Mouse (Mus musculus): ENCODE measurements at regions not wholly inside any gene's neighbourhood (a gene's known extent, or its start where the extent isn't known, plus 50 kb on each side); places are given as distances from the start of the nearest gene placed in this dataset.

- no peak for DNase-seq (ENCODE audit: low spot score in 2 of 2)
Measured at GRCm38 (mm10) chr6:51701253-51702020, 177.7 kb downstream of the Snx10 start.

DNA sequence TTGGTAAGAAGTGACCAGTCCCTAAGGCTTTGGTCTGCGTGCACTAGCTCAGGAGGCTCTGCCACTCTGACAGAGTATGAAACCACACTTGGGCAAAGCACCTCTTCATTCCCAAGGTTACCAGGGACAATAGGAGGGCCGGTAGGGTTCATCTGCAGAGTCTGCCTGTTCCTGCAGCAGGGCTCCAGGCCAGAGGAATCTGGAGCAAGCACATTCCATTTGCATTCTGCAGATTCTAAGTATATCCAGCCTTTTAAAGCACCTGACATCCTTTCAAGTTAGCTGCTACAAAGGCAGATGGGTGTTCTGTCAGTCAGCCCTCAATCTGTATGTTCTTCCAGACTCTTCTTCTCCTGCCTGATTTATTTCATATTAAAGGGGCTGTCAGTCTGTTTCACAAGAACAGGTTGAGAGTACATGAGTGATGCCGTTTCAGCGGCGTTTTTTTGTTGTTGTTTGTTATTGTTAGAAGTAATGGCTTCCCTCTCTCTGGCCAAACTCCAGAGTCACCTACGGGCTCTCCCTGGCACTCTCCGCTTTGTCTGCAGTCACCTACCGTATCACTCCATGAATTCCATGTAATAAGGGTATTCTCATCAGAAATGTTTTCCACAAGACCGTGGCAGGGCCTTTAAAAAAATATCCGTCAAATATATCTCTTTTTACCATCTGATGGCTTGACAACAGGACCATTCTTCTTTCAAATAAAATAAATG is 178.9 kb downstream of the Snx10 start:
- no peak for DNase-seq (ENCODE audit: low spot score in 2 of 2)

DNA sequence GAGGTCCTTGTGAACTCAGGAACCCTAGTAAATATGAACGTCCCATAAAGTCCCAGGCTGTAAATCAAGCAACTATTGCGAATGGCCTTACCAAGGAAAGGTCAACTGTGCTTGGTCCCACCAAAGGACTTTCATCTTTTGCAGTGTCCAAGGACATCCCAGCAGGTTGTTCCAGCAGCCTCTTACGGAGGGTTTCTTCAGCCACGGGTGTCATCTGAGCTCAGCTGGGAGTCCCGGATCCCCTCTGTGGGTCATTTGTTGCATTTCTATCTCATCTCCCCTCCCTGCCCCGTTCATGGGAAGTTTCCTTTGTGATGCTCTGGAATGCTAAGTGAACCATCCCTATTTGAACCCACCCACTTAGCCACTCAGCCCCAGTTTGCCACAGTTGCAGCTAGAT is 184.3 kb downstream of the Snx10 start:
- no peak for DNase-seq (ENCODE audit: low spot score in 2 of 2)

- DNase-seq (ENCODE audit: low spot score in 2 of 2) = no peak
Measured at GRCm38 (mm10) chr6:51708668-51709339, 185.1 kb downstream of the Snx10 start.

DNA sequence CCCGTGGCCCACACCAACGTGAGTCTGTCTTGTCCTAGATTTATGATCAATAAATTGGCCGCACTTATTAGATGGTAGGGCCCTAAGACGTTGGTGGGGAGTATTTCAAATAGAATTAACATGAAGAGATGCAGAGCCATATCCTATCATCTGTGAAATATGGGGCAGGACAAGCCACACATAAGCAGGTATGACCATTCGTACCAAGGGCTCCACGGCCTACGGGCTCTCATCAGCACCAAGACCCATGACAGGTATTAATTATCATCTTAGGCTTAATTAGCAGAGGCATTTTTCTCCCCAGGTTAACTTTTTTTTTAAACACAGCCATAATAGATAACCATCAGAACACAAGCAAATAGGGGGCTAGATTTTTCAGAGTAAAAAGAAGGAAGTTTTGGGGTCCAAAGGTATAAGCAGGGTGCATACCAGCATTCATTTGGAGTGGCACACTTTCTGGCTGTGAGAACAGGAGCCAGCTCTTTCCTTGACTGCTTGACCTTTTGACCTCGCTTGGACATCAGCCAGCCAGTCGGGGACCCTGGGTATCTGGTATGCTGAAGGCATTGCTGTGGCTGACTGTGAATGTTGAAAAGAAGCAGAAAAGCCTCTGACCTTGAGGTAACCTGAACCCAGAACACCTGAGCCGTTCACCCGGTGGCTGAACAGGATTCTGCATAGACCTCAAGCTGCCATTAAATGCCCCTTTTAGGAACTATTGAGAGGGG is 185.8 kb downstream of the Snx10 start:
- DNase-seq (ENCODE audit: low spot score in 2 of 2) = no peak

GRCm38 (mm10) chr6:51710153-51710552 is 186.5 kb downstream of the Snx10 start:
- no peak for DNase-seq (ENCODE audit: low spot score in 2 of 2)

- peak in 1 of 2 experiments; percentile 24 for DNase-seq (ENCODE audit: low spot score in 2 of 2)
Measured at GRCm38 (mm10) chr6:51710926-51711615, 187.4 kb downstream of the Snx10 start.

- peak in 1 of 2 experiments; percentile 5 for DNase-seq (ENCODE audit: low spot score in 2 of 2)
Measured at GRCm38 (mm10) chr6:51711616-51711970, 187.9 kb downstream of the Snx10 start.

DNA sequence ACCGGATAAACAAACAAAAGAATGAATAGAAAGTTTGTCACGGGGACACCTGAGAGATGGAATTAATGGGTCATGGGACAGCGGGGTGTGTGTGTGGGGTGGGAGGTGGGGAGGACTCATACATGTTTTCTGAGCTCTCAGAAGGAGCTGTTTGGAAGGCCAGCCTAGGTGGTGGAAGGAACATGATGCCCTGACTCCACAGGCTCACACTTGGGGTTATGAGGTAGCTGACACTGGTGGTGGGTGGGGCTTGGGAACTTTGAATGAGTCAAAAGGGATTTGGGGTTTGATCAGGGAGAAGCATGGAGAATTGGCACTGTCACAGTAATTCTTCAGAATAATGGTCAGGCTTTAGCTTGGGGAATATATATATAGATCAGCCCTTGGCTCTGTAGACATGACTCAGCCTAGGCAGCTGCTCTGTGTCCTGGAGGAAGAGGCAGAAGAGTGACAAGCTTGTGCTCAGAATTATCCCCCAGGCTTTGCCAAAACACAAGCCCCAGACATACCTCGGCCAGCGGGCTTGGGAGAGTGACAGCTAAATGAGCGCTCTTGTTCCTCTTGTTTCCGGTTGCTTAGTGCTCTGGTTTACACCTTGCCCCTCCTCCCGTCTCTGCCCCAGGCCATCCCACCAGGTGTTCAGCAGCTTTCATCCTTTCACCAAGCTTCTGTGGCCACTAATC is 191.6 kb downstream of the Snx10 start:
- DNase-seq (ENCODE audit: low spot score in 2 of 2) = no peak

GRCm38 (mm10) chr6:51717386-51717785 is 193.7 kb downstream of the Snx10 start:
- no peak for DNase-seq (ENCODE audit: low spot score in 2 of 2)

GRCm38 (mm10) chr6:51720705-51721104 is 197.0 kb downstream of the Snx10 start:
- no peak for DNase-seq (ENCODE audit: low spot score in 2 of 2)

GRCm38 (mm10) chr6:51723053-51723452 is 199.4 kb downstream of the Snx10 start:
- no peak for DNase-seq (ENCODE audit: low spot score in 2 of 2)

DNA sequence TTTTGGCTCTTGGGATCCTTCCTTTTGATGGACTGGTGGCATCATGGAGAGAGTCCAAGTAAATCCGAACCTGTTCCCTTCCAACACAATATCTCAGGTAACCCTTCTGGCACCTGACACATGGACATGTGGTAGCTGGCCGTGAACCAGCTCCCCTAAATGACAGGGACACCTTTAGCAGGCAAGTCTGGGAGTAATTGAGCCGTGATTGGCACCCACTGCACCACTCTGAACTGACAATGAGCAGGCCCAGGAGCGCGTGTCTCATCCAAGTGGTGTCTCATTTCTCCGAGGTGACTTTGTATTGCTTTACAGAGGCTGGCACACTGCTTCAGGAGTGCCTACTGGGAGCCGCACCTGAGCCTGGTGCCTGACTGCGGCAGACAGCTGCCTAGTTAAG is 203.5 kb downstream of the Snx10 start:
- DNase-seq (ENCODE audit: low spot score in 2 of 2) = no peak

- DNase-seq (ENCODE audit: low spot score in 2 of 2) = no peak
Measured at GRCm38 (mm10) chr6:51728816-51729562, 205.3 kb downstream of the Snx10 start.

DNA sequence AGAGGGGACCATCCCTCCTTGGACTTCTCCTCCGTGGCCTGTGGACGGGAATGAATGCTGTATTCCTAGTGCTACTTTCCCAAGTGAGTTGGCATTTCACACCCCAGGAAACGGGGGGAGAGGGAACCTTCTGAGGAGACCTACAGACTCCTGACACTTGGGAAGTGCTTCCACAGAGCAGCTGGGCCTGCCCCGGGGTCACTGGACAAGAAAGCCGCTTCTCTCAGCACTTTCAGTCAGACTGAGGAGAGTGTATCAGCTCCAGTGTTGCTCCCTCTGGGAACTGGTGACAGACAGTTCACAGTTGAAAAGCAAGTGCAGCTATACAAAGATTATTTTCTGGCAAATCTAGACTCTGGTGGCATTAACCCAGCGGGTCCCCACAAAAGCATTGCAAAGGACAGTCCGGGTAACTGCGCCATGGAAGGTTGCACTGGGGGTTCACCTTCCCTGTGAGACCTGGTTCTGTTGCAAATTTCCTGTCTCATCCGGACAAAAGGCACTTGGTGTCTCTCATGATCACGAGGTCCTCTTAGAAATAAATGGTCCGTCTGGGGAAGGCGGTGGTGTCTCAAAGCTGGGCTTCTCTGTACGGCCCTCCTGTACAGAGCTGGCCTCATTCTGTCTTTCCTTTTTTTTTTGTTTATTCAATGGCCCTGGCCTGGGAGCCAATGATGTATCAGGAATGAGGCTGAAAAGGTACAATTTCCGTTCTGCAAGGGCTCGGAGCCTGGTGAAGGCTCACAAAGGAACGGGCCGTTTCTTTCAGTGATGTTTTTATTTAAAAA is 207.1 kb downstream of the Snx10 start:
- DNase-seq (ENCODE audit: low spot score in 2 of 2) = no peak

- no peak for DNase-seq (ENCODE audit: low spot score in 2 of 2)
Measured at GRCm38 (mm10) chr6:51732298-51732895, 208.7 kb downstream of the Snx10 start.

GRCm38 (mm10) chr6:51736051-51736450 is 212.3 kb downstream of the Snx10 start:
- DNase-seq (ENCODE audit: low spot score in 2 of 2) = no peak

GRCm38 (mm10) chr6:51743105-51743660 is 219.5 kb downstream of the Snx10 start:
- no peak for DNase-seq (ENCODE audit: low spot score in 2 of 2)

All from gastrocnemius, adult 8-10 months (tissue).